Mouse (Mus musculus): ENCODE results near the gene Spryd3.
"Not testable (repeated sequence)": the region's sequence is repeated elsewhere in the genome, so short reads cannot be mapped to it uniquely, and the experiment has no call there.

Spryd3 gene

DNA sequence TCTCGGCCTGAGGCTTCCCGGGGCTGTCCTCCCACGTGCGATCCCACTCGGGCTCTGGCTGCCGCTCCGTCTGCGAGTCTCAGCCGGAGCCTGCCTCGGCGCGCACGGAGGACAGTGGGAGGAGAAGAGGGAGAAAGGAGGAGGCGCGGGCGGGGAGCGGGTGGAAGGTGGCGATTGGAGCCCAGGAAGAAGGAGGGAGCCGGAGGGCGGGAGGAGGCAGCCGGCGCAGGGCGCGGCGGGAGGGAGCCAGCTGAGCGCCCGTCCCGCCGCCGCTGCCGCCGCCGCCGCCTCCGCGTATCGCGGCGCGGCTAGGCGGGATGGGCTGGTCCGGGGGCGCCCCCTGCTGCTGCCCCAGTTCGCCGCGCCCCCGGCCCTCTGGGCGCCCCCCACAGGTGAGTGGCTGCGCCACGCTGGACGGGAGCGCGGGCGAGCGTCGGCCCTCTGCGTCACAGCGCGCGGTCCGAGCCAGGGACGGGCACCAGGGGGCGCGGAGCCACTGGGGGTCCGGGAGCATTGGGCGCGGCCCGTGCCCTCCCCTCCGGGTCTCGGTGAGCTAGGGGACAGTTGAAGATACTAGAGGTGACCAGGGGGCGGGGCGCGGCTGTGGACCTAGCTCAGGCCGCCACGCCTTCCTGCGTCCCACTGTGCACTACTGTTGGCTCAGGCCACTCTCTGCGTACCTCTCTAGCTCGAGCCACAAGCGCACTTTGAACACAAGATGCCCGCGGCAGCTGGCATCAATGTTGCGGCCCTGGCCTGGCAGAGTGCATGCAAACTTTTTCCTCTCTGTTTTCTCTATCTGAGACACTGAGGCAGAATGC lies 35.7 kb downstream of the Spryd3 start, which contains the start of gene Tns2:
Gene Tns2, plus strand, starts transcription at position 253 of the 821 bp plus-strand sequence.
- DNase-seq (ENCODE audit: low spot score in 2 of 2) = peak; percentile 57 to 83

DNA sequence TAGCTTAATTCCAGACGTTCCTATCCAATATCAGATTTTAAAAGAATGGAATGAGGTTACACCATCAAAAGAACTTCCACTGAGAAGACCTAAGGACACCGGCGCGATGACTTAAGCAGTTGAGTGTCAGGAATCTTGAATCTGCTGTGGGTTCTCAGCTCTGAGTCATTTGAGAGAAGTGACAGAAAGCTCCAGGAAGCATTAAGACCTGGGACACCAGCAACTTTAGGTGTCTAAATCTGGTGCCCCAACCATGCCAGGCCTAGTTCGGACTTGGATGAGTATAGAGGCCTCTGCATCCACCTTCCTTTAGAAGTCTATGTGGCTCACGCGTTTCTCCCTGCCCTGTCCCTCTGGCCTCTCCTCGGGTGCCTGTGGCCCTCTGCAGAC lies 36.3 kb downstream of the Spryd3 start:
- DNase-seq (ENCODE audit: low spot score in 2 of 2) = no peak

DNA sequence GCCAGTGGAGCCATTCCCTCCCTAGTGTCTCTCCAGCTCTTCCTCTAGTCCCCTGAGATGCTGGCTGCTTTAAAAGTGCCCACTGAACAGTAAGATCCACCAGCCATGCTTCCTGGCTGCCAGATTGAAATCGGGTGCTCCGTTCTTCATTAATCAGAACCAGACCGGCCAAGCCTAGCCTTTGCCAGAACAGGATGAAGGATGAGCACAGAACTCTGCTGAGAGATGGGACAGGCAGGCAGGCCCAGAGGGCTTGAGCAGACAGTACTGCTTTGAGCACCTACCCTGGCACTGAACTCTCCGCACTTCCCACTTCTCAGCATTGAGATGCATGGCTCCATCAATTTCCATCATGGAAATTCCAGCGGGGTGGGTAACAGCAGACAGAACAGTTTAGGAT lies 36.8 kb downstream of the Spryd3 start:
- DNase-seq (ENCODE audit: low spot score in 2 of 2) = no peak

- DNase-seq (ENCODE audit: low spot score in 2 of 2) = no peak
Measured at GRCm38 (mm10) chr15:102097991-102098555, 38.0 kb downstream of the Spryd3 start.

DNA sequence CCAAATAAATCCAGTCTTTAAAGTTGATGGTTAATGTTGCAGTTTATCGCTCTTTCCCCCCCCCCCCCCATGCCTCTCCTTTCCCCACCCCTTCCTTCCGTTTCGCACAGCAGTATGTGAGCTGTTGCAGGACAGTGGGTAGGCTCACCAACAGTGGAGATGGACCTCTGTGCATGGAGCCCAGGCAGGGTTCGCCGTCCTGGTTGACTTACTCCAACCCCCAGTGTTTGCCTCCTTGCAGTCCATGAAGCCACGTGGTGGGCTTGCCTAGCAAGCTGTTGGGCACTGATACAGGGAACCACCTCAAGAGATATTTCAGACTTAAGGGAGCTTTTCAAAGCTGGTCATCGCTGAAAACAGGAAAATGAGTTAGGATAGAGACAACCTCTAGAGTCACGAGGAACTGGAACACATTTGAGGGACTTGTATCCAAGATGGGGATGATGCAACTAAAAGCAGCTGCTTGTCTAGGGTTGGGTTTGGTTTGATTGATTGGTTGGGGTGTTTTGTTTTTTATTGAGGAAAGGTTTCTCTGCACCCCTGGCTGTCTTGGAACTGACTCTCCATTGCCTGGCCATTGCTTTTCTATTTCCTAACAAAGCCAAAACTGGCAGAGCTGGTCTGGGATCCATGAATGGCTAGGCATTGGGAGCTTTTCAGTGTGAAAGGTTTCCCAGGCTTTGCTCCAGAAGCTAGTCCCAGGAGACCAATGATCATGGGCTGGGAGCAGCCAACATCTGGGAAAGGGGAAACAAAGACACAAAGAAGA lies 38.7 kb downstream of the Spryd3 start:
- peak in 1 of 2 experiments; percentile 57 for DNase-seq (ENCODE audit: low spot score in 2 of 2)

- peak in 1 of 2 experiments; percentile 55 for DNase-seq (ENCODE audit: low spot score in 2 of 2)
Measured at GRCm38 (mm10) chr15:102094988-102095387, 41.0 kb downstream of the Spryd3 start.

- DNase-seq (ENCODE audit: low spot score in 2 of 2) = no peak
Measured at GRCm38 (mm10) chr15:102094157-102094556, 41.9 kb downstream of the Spryd3 start.

DNA sequence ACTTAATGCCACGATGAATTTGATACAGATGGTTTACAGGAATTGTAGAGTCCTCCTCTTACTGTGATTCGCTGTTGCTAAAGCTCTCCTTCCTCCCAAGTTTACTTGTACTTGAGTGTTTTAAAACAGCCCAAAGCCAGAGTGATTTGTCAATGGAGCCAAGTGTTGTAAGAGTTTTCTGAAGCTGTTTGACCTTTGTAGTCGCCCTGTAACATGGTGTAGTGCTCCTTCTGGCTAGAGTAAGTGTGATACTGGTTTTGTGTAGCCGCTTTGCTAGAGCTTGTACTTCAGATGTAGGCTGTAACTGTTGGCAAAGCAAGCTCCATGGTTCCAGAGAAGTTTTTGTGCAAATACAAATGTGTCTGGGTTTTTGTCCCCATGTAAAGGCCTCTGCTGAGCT lies 43.8 kb downstream of the Spryd3 start:
- DNase-seq (ENCODE audit: low spot score in 2 of 2) = no peak

- no peak for DNase-seq (ENCODE audit: low spot score in 2 of 2)
Measured at GRCm38 (mm10) chr15:102091688-102092087, 44.3 kb downstream of the Spryd3 start.

DNA sequence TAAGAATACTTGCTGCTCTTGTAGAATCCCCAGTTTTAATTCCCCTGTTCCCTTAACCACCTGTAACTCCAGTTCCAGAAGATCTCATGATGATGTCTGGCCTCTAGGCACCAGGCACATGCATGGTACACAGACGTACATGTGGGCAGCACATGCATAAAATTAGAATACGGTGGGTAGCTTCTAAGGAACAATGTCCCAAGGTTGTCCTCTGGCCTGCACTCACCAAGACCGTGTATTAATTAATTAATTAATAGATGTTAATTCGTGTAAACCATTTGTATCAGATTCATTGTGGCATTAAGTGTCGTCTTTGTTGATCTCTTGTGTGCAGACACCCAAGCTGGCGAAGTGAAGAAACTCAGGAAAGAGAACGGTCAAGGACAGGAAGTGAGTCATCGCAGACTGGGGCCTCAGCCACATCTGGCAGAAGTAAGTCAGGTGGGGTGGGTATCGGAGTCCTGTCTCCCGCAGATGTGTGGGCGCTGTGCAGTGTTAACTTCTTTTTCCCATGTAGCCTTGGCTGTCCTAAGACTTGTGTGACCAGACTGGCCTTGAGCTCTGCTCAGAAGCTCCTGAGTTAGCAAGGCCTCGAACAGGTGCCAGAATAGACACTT lies 44.9 kb downstream of the Spryd3 start:
- peak in 1 of 2 experiments; percentile 61 for DNase-seq (ENCODE audit: low spot score in 2 of 2)

GRCm38 (mm10) chr15:102089914-102090585 lies 46.0 kb downstream of the Spryd3 start:
- DNase-seq (ENCODE audit: low spot score in 2 of 2) = peak in 1 of 2 experiments; percentile 59

- no peak for DNase-seq (ENCODE audit: low spot score in 2 of 2)
Measured at GRCm38 (mm10) chr15:102083028-102083427, 53.0 kb downstream of the Spryd3 start.

- no peak for DNase-seq (ENCODE audit: low spot score in 2 of 2)
Measured at GRCm38 (mm10) chr15:102082148-102082547, 53.9 kb downstream of the Spryd3 start.

- DNase-seq (ENCODE audit: low spot score in 2 of 2) = no peak
Measured at GRCm38 (mm10) chr15:102080429-102080828, 55.6 kb downstream of the Spryd3 start.

GRCm38 (mm10) chr15:102079924-102080323 lies 56.1 kb downstream of the Spryd3 start:
- DNase-seq (ENCODE audit: low spot score in 2 of 2) = not testable (repeated sequence)

DNA sequence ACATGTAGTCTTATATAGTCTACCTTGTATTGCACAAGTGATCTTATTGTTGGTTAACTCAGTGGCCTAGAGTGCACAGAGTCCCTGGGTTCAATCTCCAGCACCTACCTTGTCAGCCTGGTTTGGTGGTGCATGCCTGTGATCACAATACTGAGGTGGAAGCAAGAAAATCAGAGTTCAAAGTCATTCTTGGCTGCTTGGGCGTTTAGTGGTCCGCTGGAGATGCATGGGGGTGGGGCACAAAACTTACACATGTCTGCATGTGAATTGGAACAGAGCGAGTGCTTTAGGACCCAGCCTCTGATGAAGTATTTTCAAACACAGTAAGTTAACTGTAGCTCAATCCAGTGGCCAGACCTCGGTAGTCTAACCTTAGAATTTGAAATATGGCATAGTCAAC lies 56.8 kb downstream of the Spryd3 start:
- DNase-seq (ENCODE audit: low spot score in 2 of 2) = no peak

- no peak for DNase-seq (ENCODE audit: low spot score in 2 of 2)
Measured at GRCm38 (mm10) chr15:102077111-102077677, 58.8 kb downstream of the Spryd3 start.

DNA sequence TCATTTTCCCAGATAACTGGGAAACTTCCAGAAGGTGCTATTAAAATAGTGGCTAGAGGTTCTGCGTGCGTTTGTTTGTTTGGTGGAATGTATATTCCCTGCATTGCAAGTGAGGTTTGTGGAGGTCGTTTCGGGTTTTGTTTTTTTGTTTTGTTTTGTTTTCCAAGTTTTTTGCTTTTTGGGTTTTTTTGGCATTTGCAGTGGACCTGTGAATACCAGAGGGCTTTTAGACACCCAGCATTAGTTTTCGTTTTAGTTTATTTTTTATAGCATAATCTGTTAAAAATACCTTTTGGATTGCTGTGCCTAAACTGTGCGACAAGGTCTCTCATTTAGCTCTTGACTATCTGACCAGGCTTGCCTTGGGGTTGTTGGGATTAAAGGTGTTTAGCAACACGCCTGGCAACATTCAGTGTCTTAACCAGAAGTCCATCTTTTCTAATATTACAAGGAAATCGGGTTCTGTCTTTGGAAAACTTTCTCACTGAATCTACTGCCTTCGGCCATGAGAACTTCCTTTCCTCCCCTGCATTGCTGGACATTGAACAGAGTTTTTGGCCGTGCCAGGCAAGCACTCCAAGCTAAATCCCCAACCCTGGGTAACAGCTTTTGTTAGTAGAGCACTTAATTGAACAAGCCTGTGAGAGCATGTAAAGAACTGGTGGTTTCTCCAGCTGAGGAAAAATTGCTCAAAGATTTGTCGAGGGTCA lies 61.0 kb downstream of the Spryd3 start:
- no peak for DNase-seq (ENCODE audit: low spot score in 2 of 2)

GRCm38 (mm10) chr15:102074070-102074731 lies 61.8 kb downstream of the Spryd3 start:
- DNase-seq (ENCODE audit: low spot score in 2 of 2) = peak; percentile 66 to 85

DNA sequence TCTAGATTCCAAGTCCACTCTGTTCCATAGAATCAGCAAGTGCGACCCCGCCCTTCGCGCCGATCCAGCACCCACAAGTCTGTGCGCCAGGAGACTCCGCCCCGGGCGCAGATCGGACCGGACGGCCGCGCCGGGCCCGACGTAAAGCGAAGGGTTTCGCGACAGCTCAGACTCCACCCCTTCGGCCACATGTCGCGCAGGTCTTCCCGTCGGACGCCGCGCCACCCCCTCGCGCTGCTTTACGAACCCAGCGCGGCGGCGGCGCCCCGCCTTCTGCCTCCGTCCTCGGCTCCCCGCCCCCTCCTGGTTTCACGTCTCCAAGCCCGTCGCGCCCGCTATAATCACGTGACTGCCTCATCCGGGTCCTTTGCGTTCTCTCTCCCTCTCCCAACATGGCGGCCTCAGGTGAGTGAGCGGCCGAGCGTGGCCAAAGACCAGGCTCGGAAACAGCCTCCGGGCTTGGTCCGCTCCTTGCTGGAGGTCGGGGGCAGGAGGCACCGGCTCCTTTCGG lies 62.4 kb downstream of the Spryd3 start, which contains the start of gene Eif4b:
Gene Eif4b, plus strand, starts transcription at position 215 of the 511 bp plus-strand sequence.
- peak; percentile 99 for DNase-seq (ENCODE audit: low spot score in 2 of 2)

Measured in spleen, postnatal 4 days (tissue).